Mouse (Mus musculus) brain, embryonic 14.5 days (tissue): Measurements from ENCODE around the gene Erich3. TPM values are rescaled to one million over a fixed set of nuclear protein-coding genes. Genes with fewer than 3 reads are reported as not detected.
A peak's percentile ranks its signal among the peaks of the same experiment; 100 is the strongest.

Source experiments
- DNase-seq: peaks from one replicate; pipeline ENCODE4 v3.0.0-alpha.2; 2011; ENCODE audit warnings: low read depth
- CTCF ChIP-seq: fragments of 200-500 bp; IDR thresholded peaks from 2 replicates; pipeline ENCODE4 v1.5.1; 2012; ENCODE audit warnings: inconsistent platforms, mild to moderate bottlenecking, moderate library complexity, borderline replicate concordance; ENCODE audit not compliant: insufficient read depth, insufficient read length; ENCODE audit errors: extremely low read depth
- POLR2A ChIP-seq: fragments of 200-500 bp; IDR thresholded peaks from 2 replicates; pipeline ENCODE4 v1.6.1; 2012; ENCODE audit warnings: mild to moderate bottlenecking, inconsistent platforms, borderline replicate concordance; ENCODE audit not compliant: poor library complexity, insufficient read depth, insufficient read length, severe bottlenecking; ENCODE audit errors: extremely low read depth
- polyA plus RNA-seq: library from polyadenylated mRNA; depleted of rRNA; stranded (reverse); fragments of >200 nt; gene quantifications from 2 replicates; pipeline ENCODE4 v1.2.3, GENCODE M21; 2012

Gene Erich3
- polyA plus RNA-seq, 1 experiment, result 3.0 TPM

DNA sequence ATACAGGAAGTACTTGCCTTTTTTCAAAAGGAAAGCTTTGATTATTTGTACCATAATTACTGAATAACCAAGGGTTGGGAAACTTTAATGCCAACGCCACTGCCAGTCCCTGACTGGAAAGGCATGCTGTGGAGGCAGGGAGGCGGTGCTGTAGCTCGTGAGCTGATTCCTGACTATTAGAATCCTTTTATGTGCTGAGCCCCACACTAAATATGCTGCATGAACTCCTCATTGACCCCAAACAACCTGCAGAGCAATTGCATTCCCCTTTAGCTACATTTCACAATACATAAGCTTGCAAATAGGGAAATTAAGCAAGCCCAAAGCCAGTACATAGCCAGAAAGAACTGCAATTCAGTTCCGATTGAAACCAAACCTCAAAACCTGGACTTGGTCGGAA, 77.8 kb downstream of the Erich3 start:
- TF ChIP-seq POLR2A, result no peak
- TF ChIP-seq CTCF, result no peak
- no peak for DNase-seq

DNA sequence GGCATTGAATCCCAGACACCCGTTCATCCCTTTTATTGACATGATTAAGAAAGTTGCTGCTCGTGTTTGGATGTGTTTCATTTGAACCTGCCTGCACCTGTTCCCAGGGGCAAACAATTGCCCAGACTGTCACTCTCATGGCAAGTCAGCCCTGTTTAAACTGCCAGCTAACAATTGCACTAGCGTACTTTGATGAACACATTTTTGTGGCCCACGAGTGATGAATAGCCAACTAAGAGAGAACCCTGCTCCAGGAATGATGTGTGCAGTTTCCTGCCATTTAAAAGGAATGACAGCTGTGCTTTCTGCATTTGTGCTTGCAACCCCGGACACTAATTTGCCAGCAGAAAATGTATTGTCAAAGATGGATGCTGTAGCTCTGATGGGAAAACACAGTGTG, 79.3 kb downstream of the Erich3 start:
- DNase-seq, result peak; percentile 62
- TF ChIP-seq CTCF (no peak), POLR2A (no peak)

DNA sequence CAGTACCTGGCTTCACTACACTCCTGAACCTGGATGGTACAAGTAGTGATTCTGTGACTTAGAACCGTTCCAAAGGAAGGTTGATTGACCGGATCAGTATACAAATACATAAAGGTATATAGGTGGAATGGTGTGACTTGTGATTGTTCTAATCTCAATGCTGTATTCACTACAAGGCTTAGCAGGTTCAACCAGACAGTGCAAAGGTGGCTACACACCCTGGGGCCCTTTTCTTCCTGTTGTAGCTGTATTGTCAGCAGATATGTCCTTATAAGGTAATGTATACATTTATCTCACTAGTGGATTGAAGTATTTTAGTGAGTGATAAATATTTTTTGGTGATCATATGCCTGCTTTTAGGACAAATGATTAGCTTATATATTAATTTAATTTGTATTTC, 80.7 kb downstream of the Erich3 start:
- TF ChIP-seq POLR2A (no peak), CTCF (no peak)
- DNase-seq, result no peak

DNA sequence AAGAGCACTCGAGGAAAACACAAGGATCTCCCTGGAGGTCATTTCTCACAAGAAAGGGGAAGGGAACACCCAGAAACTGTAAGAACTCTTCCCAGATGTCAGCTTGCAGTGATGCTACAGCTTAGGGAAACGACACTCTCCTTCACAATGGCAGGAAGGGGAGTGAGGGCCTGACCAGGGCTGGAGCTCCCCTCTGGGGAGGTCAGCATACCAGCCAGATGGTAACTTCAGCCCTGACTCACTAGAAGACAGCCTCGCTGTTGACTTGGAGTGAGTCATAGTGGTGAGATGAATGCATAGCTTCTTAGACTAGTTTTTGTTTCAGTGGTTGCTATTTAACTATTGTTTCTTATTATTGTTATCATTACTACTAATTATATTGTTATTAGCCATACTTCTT, 90.8 kb downstream of the Erich3 start:
- DNase-seq, result no peak
- TF ChIP-seq CTCF (no peak), POLR2A (no peak)

DNA sequence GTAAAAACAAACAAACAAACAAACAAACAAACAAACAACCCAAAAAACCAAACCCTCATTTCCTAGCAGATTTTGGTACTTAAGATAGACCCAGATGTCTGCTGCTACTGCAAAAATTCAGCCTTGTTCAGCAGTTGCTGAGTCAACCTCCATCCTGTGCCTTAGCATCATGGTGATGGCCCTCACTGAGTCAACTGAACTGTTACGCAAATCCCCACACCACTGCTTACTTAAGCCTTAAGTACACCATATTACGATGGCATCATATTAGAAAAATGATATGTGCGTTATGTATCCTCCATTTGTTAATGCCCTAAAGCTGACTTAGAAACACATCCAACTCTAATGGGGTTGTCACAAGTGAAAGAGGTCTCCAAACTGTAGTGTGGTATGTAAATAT, 91.6 kb downstream of the Erich3 start:
- DNase-seq, result no peak
- TF ChIP-seq POLR2A (no peak), CTCF (no peak)

DNA sequence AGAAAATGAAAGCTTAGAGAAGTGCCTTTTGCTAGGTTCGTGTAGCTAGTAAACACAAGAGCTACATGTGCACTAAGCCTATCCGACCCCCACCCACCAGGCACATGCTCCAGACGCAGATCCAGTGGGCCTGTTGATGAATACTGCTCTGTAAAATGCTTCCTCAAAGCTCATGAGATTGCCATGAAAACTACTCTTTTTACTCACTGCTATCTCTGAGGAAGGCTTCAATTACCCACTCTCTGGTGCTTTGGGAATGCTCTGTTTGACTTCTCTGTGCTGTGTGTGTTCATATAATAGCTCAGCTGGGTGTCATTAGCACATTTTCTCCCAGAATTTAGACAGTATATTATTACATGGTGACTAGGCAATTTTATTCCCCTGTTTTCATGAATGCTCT, 94.4 kb downstream of the Erich3 start:
- no peak for TF ChIP-seq POLR2A
- no peak for TF ChIP-seq CTCF
- DNase-seq, result peak; percentile 72

DNA sequence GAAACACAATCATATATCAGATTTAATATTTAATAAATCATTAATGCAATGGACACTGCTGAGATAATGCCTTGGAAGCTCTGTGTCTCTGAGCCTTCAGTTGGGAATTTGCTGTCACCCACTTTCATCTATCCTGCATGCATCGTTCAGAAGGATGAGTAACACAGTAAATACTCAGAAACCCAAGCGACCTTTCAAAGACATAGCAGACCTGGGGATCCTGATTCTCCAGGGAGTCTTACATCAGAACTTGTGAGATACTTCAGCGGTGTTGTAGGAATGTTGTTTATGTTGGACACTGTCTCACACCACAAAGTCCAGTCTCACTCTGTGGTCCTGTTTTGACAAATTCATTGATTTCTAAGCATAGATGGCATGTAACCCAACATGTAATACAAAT, 97.4 kb downstream of the Erich3 start:
- no peak for TF ChIP-seq POLR2A
- no peak for TF ChIP-seq CTCF

DNA sequence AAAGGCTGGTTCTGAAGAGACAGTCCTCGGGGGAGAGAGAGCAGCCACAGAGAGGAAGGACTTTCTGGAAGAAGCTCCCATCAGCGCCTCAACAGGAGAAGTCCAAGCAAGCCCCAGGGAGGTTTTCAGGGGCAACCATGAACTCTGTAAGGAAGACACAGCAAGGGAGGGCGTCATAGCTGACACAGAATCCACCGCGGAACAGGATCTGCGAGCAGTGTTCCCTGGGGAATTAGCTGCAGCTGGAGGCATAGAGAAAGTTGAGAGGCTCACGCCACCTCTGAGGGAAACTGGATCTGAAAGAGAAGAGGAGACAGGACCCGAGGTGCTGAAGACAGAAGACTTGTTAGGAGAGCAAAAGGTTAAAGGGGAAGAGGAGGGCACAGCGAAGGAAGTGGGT, 99.7 kb downstream of the Erich3 start:
- DNase-seq, result no peak
- TF ChIP-seq CTCF, result no peak
- TF ChIP-seq POLR2A, result no peak

More for the DNA sequence above, 97.4 kb downstream of the Erich3 start:
- DNase-seq, result no peak

DNA sequence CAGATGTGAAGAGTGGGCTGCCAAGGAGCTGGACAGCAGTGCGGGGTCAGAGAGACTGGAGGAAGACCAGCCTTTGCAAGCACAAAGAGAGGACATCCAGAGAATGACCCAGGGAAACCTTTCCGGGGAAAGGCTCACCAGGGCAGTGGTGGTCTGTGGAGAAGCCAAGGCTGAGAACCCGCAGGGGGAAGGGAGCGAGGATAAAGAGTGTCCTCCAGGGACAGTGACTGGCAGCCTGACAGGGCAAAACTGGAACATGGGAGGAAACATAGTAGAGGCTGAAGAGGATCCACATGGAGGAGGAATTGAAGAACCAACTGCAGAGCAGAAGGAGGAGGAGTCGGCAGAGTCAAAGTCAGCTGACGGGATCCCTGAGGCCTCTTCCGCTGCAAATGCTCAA, 100.5 kb downstream of the Erich3 start:
- no peak for TF ChIP-seq CTCF
- no peak for TF ChIP-seq POLR2A
- no peak for DNase-seq

DNA sequence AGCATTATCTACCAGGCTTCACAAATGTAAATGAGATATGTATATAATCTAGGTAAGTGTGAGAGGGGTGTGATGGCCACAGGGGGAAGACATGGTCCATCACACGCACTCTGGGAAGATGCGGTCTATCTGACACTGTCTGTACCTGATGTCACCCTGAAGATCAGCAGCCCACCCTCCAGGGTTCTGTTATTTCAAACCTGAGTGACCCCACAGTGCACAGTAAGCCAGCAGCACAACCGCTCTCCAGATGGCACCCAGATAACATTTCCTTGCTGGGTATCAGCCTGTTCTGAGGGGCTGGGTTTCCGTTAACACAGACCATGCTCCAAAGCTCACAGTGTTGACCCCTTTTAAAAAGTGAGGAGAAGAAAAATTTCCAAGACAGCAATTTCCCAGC, 102.7 kb downstream of the Erich3 start:
- DNase-seq, result no peak
- TF ChIP-seq POLR2A (no peak), CTCF (no peak)

DNA sequence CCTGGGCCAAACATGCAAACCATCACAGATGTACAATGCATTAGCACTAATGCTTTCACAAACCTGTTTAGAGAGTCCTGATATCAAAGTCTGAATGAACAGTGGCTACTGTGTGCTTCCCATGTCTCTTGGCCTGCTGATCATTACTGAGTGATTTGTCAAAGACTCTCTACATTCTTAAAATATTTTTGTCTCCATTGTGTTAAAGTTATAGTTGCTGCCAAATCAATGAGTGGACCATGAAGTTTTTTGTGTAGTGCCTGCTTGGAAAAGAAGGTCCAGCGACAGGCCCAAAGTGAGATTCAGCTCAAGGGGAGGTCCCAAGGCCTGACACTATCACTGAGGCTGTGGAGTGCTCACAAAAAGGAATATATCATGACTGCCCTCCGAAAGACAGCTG, 108.0 kb downstream of the Erich3 start:
- TF ChIP-seq POLR2A (no peak), CTCF (no peak)
- no peak for DNase-seq

DNA sequence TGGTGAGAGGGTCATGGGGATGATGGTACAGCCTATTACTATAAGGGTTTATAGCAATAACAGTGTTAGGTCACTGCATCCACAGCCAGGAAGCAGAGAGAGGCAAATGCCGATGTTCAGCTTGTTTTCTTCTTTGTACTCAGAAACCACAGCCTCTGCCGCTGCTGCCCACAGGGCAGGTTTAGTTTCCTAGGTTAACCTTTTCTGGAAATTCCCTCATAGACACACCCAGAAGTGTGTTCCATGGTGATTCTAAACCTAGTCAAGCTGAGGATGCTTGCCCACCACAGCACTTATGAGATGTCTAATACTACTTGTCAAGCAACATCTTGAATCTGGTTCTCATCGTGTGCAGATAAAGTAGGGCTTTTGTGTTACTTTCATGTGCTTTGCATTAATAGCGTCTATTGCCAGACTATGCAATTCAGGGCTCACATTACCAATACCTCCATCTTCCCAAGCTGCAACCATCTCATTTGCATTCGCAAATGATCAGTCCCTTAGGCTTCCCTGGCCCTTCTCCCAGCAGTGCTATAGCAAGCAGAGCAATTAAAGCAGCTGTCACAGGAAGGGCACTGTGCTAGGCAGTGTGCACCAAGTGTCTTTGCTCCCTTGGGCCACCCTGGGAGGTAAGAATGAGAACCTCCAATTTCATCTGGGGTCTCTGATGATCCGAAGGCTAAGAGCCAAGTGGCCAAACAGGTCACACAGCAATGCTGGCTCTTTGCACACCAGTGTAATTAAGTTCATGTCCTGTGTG, 115.4 kb downstream of the Erich3 start:
- peak; percentile 93 for DNase-seq
- no peak for TF ChIP-seq POLR2A
- TF ChIP-seq CTCF, result no peak

DNA sequence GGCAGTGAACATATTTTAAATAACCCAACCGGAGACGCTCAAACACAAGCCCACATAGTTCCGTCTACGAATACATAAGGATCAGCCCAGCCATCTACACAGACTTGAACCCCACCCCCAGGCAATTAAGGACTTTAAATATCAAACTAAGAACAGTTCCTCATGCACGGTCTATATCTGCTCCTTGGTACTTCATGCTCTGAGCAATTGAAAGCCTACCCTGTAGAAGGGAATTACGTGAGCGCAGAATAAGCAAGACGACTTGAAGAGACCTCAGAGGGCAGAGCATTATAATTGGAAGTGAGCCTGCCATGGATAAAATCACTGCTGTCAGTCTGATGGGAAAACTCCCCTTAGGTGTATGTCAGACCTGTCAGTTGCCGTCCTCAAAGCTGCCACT, 122.7 kb downstream of the Erich3 start:
- TF ChIP-seq CTCF, result no peak
- TF ChIP-seq POLR2A, result no peak
- DNase-seq, result peak; percentile 42

DNA sequence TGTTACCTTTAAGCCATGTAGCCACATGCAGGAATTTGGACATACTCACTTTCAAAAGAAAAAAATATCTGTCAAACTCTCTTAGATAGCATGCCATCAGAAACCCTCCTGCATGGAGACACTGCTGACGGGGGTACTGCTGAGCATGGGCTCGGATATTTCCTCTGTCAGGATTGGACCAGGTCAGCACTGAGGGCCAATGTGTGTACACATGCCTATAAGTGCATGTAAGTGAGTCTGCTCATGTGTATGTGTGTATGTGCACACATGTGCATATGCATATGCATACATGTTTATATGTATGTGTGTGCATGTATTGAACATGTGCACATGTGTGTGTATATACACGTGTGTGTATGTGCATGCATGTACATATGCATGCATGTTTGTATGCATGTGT, 124.0 kb downstream of the Erich3 start:
- TF ChIP-seq POLR2A (no peak), CTCF (no peak)
- DNase-seq, result no peak
